In the genomic region with DNA sequence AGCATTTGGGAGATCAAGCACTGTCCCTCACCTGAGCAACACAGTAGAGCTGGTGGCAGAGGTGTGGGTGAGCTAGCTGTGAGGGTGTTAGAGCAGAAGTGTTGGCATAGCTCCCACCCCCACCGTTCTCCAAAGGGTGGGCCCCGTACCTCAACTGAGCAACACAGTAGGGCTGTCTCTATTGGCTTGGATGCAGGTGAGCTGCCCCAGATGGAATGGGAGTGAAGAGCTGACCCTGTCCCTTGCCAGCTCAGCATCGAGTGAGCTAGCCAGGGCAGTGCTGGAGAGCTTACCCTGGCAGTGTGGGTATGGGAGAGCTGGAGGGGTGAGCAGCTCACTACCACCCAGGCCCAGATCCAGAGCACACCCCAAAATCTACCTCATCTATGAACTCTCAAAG, we compare ENCODE assay signal across 19 mouse cellular contexts.
DNase-seq lines count a peak whose midpoint lies in the region; ATAC-seq lines count a peak whose summit lies in the region.
"Had no signal": no experiment of that assay in that cellular context is flagged by ENCODE, and none has a peak within 500 bp of the region (broad histone marks: within the 10 kb centered on the region; RNA-seq: fewer than 3 reads in every experiment).

No protein-coding gene starts in this region.

- 0 out of 2 replicates have a peak, but pooled peaks have one; percentile 51 for ATAC-seq in heart, embryonic 12.5 days (ENCODE audit: insufficient number of reproducible peaks, low FRiP score)
- ATAC-seq in limb, embryonic 12.5 days (ENCODE audit: insufficient number of reproducible peaks, insufficient read depth, low FRiP score, low TSS enrichment, low read depth), result peak; percentile 31; the same call in 1 of the 2 replicates
- peak; percentile 6; the same call in 1 of the 2 replicates for ATAC-seq in midbrain, embryonic 15.5 days (replicated peaks)
- ATAC-seq in midbrain, embryonic 14.5 days (ENCODE audit: low FRiP score, low TSS enrichment), result no peak; the same call in 1 of the 2 replicates

- no peaks in the 10 kb centered on the region for H3K36me3 ChIP-seq in heart, embryonic 12.5 days
- no peaks in the 10 kb centered on the region for H3K36me3 ChIP-seq in limb, embryonic 12.5 days
- H3K36me3 ChIP-seq in limb, embryonic 10.5 days, result no peaks in the 10 kb centered on the region
- H3K36me3 ChIP-seq in midbrain, embryonic 15.5 days (replicated peaks), result no peaks in the 10 kb centered on the region
- H3K36me3 ChIP-seq in midbrain, embryonic 14.5 days (ENCODE audit: control insufficient read depth, insufficient read depth, low read length), result no peaks in the 10 kb centered on the region
- H3K36me3 ChIP-seq: embryonic facial prominence, embryonic 15.5 days; heart, embryonic 10.5 days had no signal

- WGBS in heart, embryonic 12.5 days, result 92% methylated on average over 3 of the region's 3 CpGs
- WGBS in limb, embryonic 12.5 days, result 89% methylated on average over 3 of the region's 3 CpGs
- 89% methylated on average over 3 of the region's 3 CpGs for WGBS in limb, embryonic 10.5 days
- whole genome bisulfite sequencing in midbrain, embryonic 15.5 days, result 93% methylated on average over 3 of the region's 3 CpGs
- 94% methylated on average over 3 of the region's 3 CpGs for WGBS in midbrain, embryonic 14.5 days

- H3K9me3 ChIP-seq in heart, embryonic 12.5 days (replicated peaks), result no peaks in the 10 kb centered on the region
- no peaks in the 10 kb centered on the region for H3K9me3 ChIP-seq in limb, embryonic 12.5 days
- no peaks in the 10 kb centered on the region for H3K9me3 ChIP-seq in limb, embryonic 10.5 days (replicated peaks)
- no peaks in the 10 kb centered on the region for H3K9me3 ChIP-seq in midbrain, embryonic 15.5 days
- H3K9me3 ChIP-seq in midbrain, embryonic 14.5 days (ENCODE audit: control insufficient read depth, low read length), result no peaks in the 10 kb centered on the region
- H3K9me3 ChIP-seq: embryonic facial prominence, embryonic 15.5 days; heart, embryonic 10.5 days had no signal

- no peak overlapping the region for H3K27ac ChIP-seq in heart, embryonic 12.5 days (ENCODE audit: poor library complexity, severe bottlenecking)
- H3K27ac ChIP-seq in limb, embryonic 12.5 days, result no peak overlapping the region
- no peak overlapping the region for H3K27ac ChIP-seq in limb, embryonic 10.5 days
- no peak overlapping the region for H3K27ac ChIP-seq in midbrain, embryonic 15.5 days
- H3K27ac ChIP-seq in midbrain, embryonic 14.5 days (replicated peaks; ENCODE audit: low read depth, low read length), result no peak overlapping the region
- H3K27ac ChIP-seq: embryonic facial prominence, embryonic 15.5 days; heart, embryonic 10.5 days; hindbrain, embryonic 14.5 days had no signal

- H3K4me1 ChIP-seq in heart, embryonic 12.5 days (replicated peaks), result peaks cover 3% of the 10 kb centered on the region
- no peaks in the 10 kb centered on the region for H3K4me1 ChIP-seq in limb, embryonic 12.5 days (replicated peaks)
- no peaks in the 10 kb centered on the region for H3K4me1 ChIP-seq in limb, embryonic 10.5 days
- H3K4me1 ChIP-seq in midbrain, embryonic 15.5 days, result no peaks in the 10 kb centered on the region
- no peaks in the 10 kb centered on the region for H3K4me1 ChIP-seq in midbrain, embryonic 14.5 days (ENCODE audit: control insufficient read depth, insufficient read depth, low read length)

- no peak overlapping the region for H3K4me3 ChIP-seq in heart, embryonic 12.5 days
- H3K4me3 ChIP-seq in limb, embryonic 12.5 days (replicated peaks), result no peak overlapping the region
- H3K4me3 ChIP-seq in limb, embryonic 10.5 days, result no peak overlapping the region
- H3K4me3 ChIP-seq in midbrain, embryonic 15.5 days, result no peak overlapping the region
- H3K4me3 ChIP-seq in midbrain, embryonic 14.5 days (replicated peaks; ENCODE audit: low read depth, low read length), result no peak overlapping the region
- H3K4me3 ChIP-seq: embryonic facial prominence, embryonic 15.5 days; heart, embryonic 10.5 days had no signal

- no peak for DNase-seq in heart, adult 9 months (ENCODE audit: low spot score in 2 of 2)
- DNase-seq in limb, embryonic 10.5 days (ENCODE audit: low spot score), result no peak
- DNase-seq in midbrain, embryonic 14.5 days, result no peak
- DNase-seq in adrenal gland, adult (ENCODE audit: inconsistent age in 2 of 2, low spot score in 1 of 2), result no peak
- DNase-seq: B cell, adult 2 months; cerebellum, adult 18-20 months; cerebellum, postnatal 36 days; gastrocnemius, postnatal 14 days; heart, postnatal 14 days; kidney, adult 8-10 months; kidney, postnatal 4 days; lung, adult 2 months; right cerebral cortex, postnatal 4 days had no signal

- no peak overlapping the region for H3K4me2 ChIP-seq in heart, embryonic 12.5 days
- H3K4me2 ChIP-seq in limb, embryonic 12.5 days, result no peak overlapping the region
- H3K4me2 ChIP-seq in midbrain, embryonic 15.5 days, result no peak overlapping the region
- no peak overlapping the region for H3K4me2 ChIP-seq in midbrain, embryonic 14.5 days (ENCODE audit: low read length)
- H3K4me2 ChIP-seq: embryonic facial prominence, embryonic 15.5 days; hindbrain, embryonic 14.5 days had no signal

- H3K9ac ChIP-seq in heart, embryonic 12.5 days, result no peak overlapping the region
- H3K9ac ChIP-seq in limb, embryonic 12.5 days (replicated peaks), result no peak overlapping the region
- H3K9ac ChIP-seq in midbrain, embryonic 15.5 days, result no peak overlapping the region
- no peak overlapping the region for H3K9ac ChIP-seq in midbrain, embryonic 14.5 days (replicated peaks; ENCODE audit: low read length)
- H3K9ac ChIP-seq: embryonic facial prominence, embryonic 15.5 days; hindbrain, embryonic 14.5 days had no signal

- H3K27me3 ChIP-seq in heart, embryonic 12.5 days (replicated peaks), result no peaks in the 10 kb centered on the region
- H3K27me3 ChIP-seq in limb, embryonic 12.5 days, result no peaks in the 10 kb centered on the region
- no peaks in the 10 kb centered on the region for H3K27me3 ChIP-seq in limb, embryonic 10.5 days (ENCODE audit: low read depth, poor library complexity, severe bottlenecking)
- H3K27me3 ChIP-seq in midbrain, embryonic 15.5 days (replicated peaks), result no peaks in the 10 kb centered on the region
- H3K27me3 ChIP-seq in midbrain, embryonic 14.5 days (ENCODE audit: control insufficient read depth, insufficient read depth, low read length), result no peaks in the 10 kb centered on the region
- H3K27me3 ChIP-seq: embryonic facial prominence, embryonic 15.5 days had no signal
